Mouse (Mus musculus) cerebellum, adult 2 months (tissue): ENCODE measurements at regions not wholly inside any gene's neighbourhood (a gene's known extent, or its start where the extent isn't known, plus 50 kb on each side); places are given as distances from the start of the nearest gene placed in this dataset.

Source experiments
- CTCF ChIP-seq: fragments of 200-500 bp; IDR thresholded peaks from 2 replicates; pipeline ENCODE4 v1.5.1; 2011; ENCODE audit warnings: low read depth, mild to moderate bottlenecking, control low read depth, low read length, moderate library complexity, borderline replicate concordance; ENCODE audit not compliant: insufficient read depth
- POLR2A ChIP-seq: fragments of 200-500 bp; IDR thresholded peaks from 2 replicates; pipeline ENCODE4 v1.6.1; 2011; ENCODE audit warnings: low read length, control low read depth, borderline replicate concordance; ENCODE audit not compliant: insufficient read depth

- no peak for TF ChIP-seq POLR2A
- TF ChIP-seq CTCF = peak; percentile 13; the same call in 1 of the 2 replicates
Measured at GRCm38 (mm10) chr6:37744679-37745078, 125.9 kb upstream of the Trim24 start.
